Mouse (Mus musculus): ENCODE results near the gene Prr19. TPM values are rescaled to one million over a fixed set of nuclear protein-coding genes. Genes with fewer than 3 reads are reported as not detected.
A peak's percentile ranks its signal among the peaks of the same experiment; 100 is the strongest.

Gene Prr19
- polyA plus RNA-seq, 1 experiment from 2014 or later = 2.3 TPM

- H3K4me1 ChIP-seq (replicated peaks) = peaks cover 79% of the 10 kb centered on the region
- peak overlapping the region; percentile 86 for H3K9ac ChIP-seq
- H3K36me3 ChIP-seq = peaks cover 12% of the 10 kb centered on the region
- H3K4me2 ChIP-seq = peak overlapping the region; percentile 92
- H3K27ac ChIP-seq = peak overlapping the region; percentile 100
- H3K4me3 ChIP-seq = peak overlapping the region; percentile 69
- ATAC-seq (ENCODE audit: low FRiP score) = peak; percentile 75
- under 1% methylated on average over 52 of the region's 60 CpGs for WGBS
- no peaks in the 10 kb centered on the region for H3K9me3 ChIP-seq
- no peaks in the 10 kb centered on the region for H3K27me3 ChIP-seq
Measured at GRCm38 (mm10) chr7:25278341-25279075, 22.7 kb upstream of the Prr19 start.

GRCm38 (mm10) chr7:25279076-25279860, 21.9 kb upstream of the Prr19 start:
- H3K4me2 ChIP-seq = peak overlapping the region; percentile 92
- peak overlapping the region; percentile 86 for H3K9ac ChIP-seq
- peak overlapping the region; percentile 100 for H3K27ac ChIP-seq
- peak overlapping the region; percentile 69 for H3K4me3 ChIP-seq
- peak; percentile 65 for ATAC-seq (ENCODE audit: low FRiP score)
- peaks cover 79% of the 10 kb centered on the region for H3K4me1 ChIP-seq (replicated peaks)
- no peaks in the 10 kb centered on the region for H3K27me3 ChIP-seq
- H3K9me3 ChIP-seq = no peaks in the 10 kb centered on the region
- whole genome bisulfite sequencing = under 1% methylated on average over 44 of the region's 49 CpGs
- H3K36me3 ChIP-seq = 0 out of 2 replicates have a peak, but pooled peaks cover 5% of the 10 kb centered on the region

- ATAC-seq (ENCODE audit: low FRiP score) = peak; percentile 3; the same call in 1 of the 2 replicates
- Histone ChIP-seq H3K36me3 (peaks cover 5% of the 10 kb centered on the region), H3K27ac (peak overlapping the region; percentile 100), H3K4me2 (peak overlapping the region; percentile 92), H3K9ac (peak overlapping the region; percentile 86), H3K27me3 (no peaks in the 10 kb centered on the region), H3K9me3 (no peaks in the 10 kb centered on the region), H3K4me3 (peak overlapping the region; percentile 69), H3K4me1 (replicated peaks) (peaks cover 79% of the 10 kb centered on the region)
- 0% methylated on average over 6 of the region's 6 CpGs for WGBS
Measured at GRCm38 (mm10) chr7:25279861-25280791, 21.1 kb upstream of the Prr19 start.

- ATAC-seq (ENCODE audit: low FRiP score) = no peak
- Histone ChIP-seq H3K4me2 (peak overlapping the region; percentile 92), H3K4me1 (replicated peaks) (peaks cover 75% of the 10 kb centered on the region), H3K9ac (peak overlapping the region; percentile 86), H3K27me3 (no peaks in the 10 kb centered on the region), H3K27ac (peak overlapping the region; percentile 100), H3K9me3 (no peaks in the 10 kb centered on the region), H3K36me3 (peaks cover 16% of the 10 kb centered on the region), H3K4me3 (peak overlapping the region; percentile 69)
- WGBS = 25% methylated on average over 12 of the region's 12 CpGs
Measured at GRCm38 (mm10) chr7:25281166-25281733, 20.0 kb upstream of the Prr19 start.

DNA sequence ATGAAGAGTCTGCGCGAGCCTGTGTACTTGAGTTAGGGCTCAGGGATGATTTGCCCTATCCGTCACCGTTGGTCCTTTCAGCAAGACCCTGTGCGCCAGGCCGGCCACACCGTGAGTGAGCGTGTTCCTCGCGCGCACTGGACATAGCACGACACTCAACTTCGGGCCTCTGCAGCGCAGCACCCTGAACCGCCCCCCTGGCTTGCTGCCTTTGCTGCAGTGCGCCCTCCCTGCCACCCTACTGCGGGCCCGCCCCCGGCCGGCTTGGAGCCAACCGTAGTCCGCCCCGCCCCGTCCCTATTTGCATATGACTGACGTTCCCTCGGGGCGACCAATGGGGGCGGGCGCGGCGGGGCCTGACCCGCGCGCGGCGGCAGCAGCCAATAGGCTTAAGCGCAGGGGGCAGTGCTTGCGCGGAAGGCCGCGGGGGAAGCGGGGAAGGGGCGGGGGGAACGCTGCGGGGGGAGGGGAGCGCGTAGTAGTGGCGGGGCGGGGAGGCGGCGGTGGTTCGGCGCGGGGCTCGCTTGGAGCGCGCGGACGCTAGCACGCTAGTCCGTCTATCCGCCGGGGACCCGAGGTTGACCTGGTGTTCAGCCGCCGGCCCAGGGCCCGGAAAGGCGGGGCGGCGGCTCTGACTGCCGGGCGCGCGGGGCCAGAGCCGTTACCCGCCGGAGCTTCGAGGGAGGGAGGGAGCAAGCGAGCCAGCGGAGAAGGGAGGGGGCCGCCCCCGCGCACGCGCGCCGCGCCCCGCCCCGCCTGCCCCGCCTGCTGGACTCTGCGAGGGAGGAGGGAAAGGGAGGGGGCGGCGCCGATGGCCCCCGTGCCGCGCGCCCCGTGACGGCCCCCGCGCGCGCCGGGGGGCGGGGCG, 19.2 kb upstream of the Prr19 start:
- Histone ChIP-seq H3K4me1 (replicated peaks) (peaks cover 74% of the 10 kb centered on the region), H3K36me3 (peaks cover 24% of the 10 kb centered on the region), H3K27ac (peak overlapping the region; percentile 100), H3K9ac (peak overlapping the region; percentile 86), H3K9me3 (no peaks in the 10 kb centered on the region), H3K4me3 (peak overlapping the region; percentile 69), H3K27me3 (no peaks in the 10 kb centered on the region), H3K4me2 (peak overlapping the region; percentile 92)
- ATAC-seq (ENCODE audit: low FRiP score) = peak; percentile 65
- under 1% methylated on average over 60 of the region's 108 CpGs for WGBS

- H3K9ac ChIP-seq = peak overlapping the region; percentile 86
- peaks cover 66% of the 10 kb centered on the region for H3K4me1 ChIP-seq (replicated peaks)
- no peaks in the 10 kb centered on the region for H3K9me3 ChIP-seq
- ATAC-seq (ENCODE audit: low FRiP score) = peak; percentile 2; the same call in 1 of the 2 replicates
- H3K4me2 ChIP-seq = peak overlapping the region; percentile 92
- whole genome bisulfite sequencing = under 1% methylated on average over 25 of the region's 36 CpGs
- H3K27me3 ChIP-seq = no peaks in the 10 kb centered on the region
- H3K4me3 ChIP-seq = peak overlapping the region; percentile 69
- peak overlapping the region; percentile 100 for H3K27ac ChIP-seq
- peaks cover 32% of the 10 kb centered on the region for H3K36me3 ChIP-seq
Measured at GRCm38 (mm10) chr7:25282731-25283211, 18.4 kb upstream of the Prr19 start.

DNA sequence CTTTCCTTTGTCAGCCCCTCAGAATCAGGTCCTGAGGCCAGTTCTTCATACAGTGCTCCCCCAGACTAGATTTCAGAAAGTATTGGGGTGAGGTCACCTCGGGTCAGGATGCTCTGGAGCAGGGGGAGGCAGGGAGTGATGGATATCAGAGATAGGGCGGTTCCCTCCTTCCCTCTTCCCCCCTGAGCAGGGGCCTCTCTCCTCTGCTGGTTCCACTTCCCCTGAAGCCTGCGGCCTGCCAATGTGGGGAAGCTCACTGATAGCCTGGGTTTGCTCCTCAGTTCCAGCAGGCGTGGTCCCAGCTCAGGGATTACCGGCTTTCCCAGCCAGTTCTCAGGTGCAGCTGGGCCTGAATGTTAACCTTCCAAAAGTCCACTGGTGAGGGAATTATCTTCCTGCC, 17.6 kb upstream of the Prr19 start:
- no peaks in the 10 kb centered on the region for H3K27me3 ChIP-seq
- no peaks in the 10 kb centered on the region for H3K9me3 ChIP-seq
- H3K4me1 ChIP-seq (replicated peaks) = peaks cover 62% of the 10 kb centered on the region
- H3K9ac ChIP-seq = peak overlapping the region; percentile 86
- 28% methylated on average over 5 of the region's 5 CpGs for WGBS
- H3K4me2 ChIP-seq = peak overlapping the region; percentile 92
- peaks cover 40% of the 10 kb centered on the region for H3K36me3 ChIP-seq
- peak overlapping the region; percentile 69 for H3K4me3 ChIP-seq
- no peak for ATAC-seq (ENCODE audit: low FRiP score)
- peak overlapping the region; percentile 100 for H3K27ac ChIP-seq

- H3K4me1 ChIP-seq (replicated peaks) = peaks cover 62% of the 10 kb centered on the region
- H3K27ac ChIP-seq = peak overlapping the region; percentile 100
- ATAC-seq (ENCODE audit: low FRiP score) = no peak
- no peaks in the 10 kb centered on the region for H3K27me3 ChIP-seq
- no peaks in the 10 kb centered on the region for H3K9me3 ChIP-seq
- 78% methylated on average over 2 of the region's 2 CpGs for WGBS
- peaks cover 46% of the 10 kb centered on the region for H3K36me3 ChIP-seq
- H3K9ac ChIP-seq = peak overlapping the region; percentile 86
- peak overlapping the region; percentile 69 for H3K4me3 ChIP-seq
- peak overlapping the region; percentile 92 for H3K4me2 ChIP-seq
Measured at GRCm38 (mm10) chr7:25284171-25284570, 17.0 kb upstream of the Prr19 start.

DNA sequence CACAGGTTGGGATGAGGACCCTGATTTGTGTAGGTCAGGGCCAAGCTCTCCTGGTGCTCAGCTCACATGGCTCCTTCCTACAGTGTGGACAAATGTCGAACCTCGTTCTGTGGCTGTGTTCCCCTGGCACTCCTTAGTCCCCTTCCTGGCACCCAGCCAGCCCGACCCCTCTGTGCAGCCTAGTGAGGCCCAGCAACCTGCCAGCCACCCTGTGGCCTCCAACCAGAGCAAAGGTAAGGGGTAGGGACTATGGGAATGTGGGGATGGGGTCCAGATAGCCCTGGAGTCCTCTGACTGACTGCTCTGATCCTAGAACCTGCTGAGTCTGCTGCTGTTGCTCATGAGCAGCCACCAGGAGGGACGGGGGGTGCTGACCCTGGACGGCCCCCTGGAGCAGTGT, 16.4 kb upstream of the Prr19 start:
- peak overlapping the region; percentile 69 for H3K4me3 ChIP-seq
- H3K27me3 ChIP-seq = no peaks in the 10 kb centered on the region
- peak overlapping the region; percentile 60; the same call in 1 of the 2 replicates for H3K27ac ChIP-seq
- ATAC-seq (ENCODE audit: low FRiP score) = no peak
- WGBS = 57% methylated on average over 5 of the region's 5 CpGs
- H3K36me3 ChIP-seq = peaks cover 52% of the 10 kb centered on the region
- H3K4me1 ChIP-seq (replicated peaks) = peaks cover 57% of the 10 kb centered on the region
- peak overlapping the region; percentile 92 for H3K4me2 ChIP-seq
- H3K9ac ChIP-seq = peak overlapping the region; percentile 86
- no peaks in the 10 kb centered on the region for H3K9me3 ChIP-seq

DNA sequence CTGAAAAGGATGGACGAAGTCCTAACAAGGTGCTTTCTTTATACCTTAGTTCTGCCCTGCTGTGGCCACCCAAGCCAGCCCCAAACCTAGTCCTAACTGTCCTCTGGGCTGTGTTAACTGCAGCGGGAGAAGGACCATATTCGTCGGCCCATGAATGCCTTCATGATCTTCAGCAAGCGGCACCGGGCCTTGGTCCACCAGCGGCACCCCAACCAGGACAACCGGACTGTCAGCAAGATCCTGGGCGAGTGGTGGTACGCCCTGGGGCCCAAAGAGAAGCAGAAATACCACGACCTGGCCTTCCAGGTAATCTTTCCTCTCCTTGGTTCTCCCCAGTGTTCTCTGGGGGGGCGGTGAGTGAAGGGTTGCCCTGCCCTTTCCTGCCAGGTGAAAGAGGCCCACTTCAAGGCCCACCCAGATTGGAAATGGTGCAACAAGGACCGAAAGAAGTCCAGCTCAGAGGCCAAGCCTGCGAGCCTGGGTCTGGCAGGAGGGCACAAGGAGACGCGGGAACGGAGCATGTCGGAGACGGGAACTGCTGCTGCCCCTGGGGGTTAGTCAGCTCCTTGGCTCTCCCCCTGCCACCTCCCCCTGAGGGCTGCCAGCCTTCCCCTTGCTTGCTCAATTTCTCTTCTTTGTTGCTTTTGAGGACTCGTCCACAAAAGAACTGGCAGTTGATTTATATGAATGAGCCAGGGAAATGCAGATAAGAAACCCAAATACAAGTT, 15.5 kb upstream of the Prr19 start:
- 0 out of 2 replicates have a peak overlapping the region, but pooled peaks have one; percentile 60 for H3K27ac ChIP-seq
- ATAC-seq (ENCODE audit: low FRiP score) = no peak
- 88% methylated on average over 20 of the region's 20 CpGs for WGBS

More for the DNA sequence above, 15.5 kb upstream of the Prr19 start:
- no peaks in the 10 kb centered on the region for H3K9me3 ChIP-seq
- H3K4me3 ChIP-seq = no peak overlapping the region
- peaks cover 50% of the 10 kb centered on the region for H3K4me1 ChIP-seq (replicated peaks)
- H3K27me3 ChIP-seq = no peaks in the 10 kb centered on the region
- peaks cover 61% of the 10 kb centered on the region for H3K36me3 ChIP-seq
- no peak overlapping the region for H3K4me2 ChIP-seq
- peak overlapping the region; percentile 13; the same call in 1 of the 2 replicates for H3K9ac ChIP-seq

Measured in hindbrain, embryonic 13.5 days (tissue).